Mouse (Mus musculus) right cerebral cortex, postnatal 36 days (tissue): ENCODE data around the gene Cacng2.

Experiments used
- DNase-seq, 2 experiments: peaks; one replicate each; pipeline ENCODE4 v3.0.0; 2022; ENCODE audit warnings: low spot score in 2 of 2, mixed read lengths in 1 of 2

Gene Cacng2

DNA sequence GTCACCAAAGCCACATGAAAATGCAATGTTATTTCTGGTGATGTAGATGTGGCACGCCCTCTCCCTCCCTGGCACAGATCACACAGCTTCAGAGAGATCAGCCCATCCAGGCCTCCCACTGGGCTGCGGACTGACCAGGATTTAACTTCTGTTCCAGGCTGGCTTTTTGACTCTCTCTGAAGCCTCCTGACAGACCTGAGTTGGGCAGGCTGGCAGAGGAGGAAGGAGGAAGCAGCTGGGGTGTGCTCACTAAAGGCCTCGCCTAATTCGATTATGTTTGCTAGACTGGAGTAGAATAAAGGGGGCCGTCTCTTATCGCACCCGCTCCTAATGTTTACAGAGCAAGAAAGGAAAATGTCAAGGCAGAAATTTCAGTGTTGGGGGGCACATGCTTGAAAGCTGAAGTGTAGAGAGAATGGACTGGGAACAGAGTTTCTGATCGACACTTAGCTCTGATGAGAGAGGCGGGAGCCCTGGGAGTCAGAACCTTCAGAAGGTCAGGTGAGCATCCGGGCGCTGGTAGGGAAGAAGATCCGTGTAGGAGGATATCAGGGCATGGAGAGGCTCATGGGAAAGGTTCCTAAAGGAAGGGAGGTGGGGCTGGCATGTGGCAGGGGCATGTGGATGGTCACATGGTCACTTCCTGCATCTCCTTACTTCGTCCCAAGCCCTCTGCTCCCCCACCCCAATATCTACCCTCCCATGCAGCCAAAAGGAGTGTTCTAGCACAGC, 36.8 kb downstream of the Cacng2 start:
- DNase-seq = no peak

DNA sequence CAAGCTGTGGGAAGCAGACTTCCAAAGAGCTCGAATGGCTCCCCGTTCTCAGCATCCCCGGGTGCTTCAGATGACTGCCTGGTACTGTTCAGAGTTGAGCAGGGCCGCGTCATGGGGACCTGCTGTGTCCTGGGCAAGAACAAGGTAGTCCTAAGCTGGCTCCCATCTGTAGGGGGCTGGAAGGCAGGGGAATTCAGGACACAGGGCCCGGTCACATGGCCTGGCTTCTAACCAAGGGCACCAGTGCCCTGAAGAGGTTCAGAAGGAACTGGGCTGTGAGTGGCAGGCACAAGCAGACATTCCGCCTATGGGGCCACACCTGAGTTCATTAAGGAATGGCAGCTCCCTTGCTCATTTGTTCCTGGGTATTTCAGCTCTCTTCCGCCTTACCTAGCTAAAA, 37.7 kb downstream of the Cacng2 start:
- no peak for DNase-seq

DNA sequence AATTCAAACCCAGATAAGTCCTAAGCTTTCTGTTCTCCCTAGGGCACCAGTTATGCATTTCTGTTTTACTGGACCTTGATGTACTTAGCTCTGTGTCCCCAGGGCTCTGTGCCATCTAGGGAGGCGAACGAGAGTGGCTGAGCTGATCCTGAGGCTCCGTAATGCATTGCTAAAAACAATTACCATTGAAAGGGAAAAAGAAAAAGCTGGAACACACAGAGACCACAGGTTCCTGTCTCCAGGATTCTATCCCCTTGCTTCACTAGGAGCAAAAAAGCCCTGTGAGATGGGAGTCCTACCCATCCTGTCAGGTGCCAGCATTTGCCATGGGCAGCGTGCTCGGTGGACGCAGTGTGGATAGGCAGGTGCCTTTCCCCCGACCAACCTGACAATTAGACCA, 38.4 kb downstream of the Cacng2 start:
- DNase-seq = no peak

DNA sequence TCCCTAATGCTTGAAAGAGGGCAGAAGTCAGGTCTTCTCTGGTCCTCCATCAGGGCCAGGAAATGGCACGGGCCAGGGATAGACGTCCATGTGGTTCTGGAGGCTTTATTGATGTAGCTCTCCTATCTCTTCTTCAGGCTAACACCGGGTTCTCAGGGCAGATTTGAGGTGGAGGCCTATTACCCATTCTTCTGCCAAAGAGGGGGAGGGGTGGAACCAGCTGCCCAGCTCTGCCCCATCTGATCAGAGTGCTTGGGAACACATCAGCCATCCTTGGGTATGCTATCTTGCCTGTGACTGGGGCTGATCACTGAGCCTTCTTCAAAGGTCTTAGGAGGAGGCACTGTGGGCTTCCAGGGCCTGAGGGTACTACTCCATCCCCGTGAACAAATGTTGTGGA, 39.5 kb downstream of the Cacng2 start:
- DNase-seq = no peak

DNA sequence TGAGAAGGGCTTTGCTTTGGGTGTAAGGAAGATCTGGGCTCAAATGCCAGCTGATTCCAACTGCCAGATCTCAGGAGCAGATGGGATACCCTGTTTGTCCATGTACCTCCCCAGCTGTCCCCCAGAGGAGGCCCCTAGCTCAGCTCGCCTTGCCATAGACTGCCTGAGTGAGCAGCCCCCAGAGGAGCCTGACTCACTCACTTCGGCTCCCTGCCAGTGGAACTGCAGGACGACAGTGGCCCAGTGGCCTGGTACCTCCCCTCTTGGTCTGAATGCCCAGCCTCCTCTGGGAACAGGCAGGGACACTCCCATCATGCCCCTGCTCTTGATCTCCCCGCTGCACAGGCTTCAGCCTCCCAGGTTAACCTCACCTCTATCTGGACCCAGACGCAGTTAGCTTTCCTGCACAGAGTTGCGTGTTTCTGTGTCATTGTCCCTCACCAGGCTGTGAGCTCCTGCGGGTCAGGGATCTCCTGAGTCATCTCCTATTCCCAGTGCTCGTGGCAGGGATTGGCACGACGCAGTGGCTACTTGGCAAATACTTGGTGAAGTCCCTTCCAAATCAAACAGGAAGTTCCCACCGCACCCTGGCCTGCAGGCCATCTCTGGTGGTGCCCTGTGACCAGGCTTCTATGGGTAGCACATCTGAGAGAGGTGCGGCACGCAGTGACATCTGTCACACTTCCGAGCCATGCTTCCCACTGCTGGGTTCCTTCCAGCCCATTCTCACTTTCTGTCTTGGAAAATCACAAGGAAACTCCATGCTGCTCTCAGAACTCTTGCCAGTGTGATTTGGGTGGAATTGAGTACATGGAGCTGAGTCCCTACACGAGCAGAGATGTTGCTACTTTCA, 40.8 kb downstream of the Cacng2 start:
- DNase-seq = peak in 1 of 2 experiments; percentile 63

DNA sequence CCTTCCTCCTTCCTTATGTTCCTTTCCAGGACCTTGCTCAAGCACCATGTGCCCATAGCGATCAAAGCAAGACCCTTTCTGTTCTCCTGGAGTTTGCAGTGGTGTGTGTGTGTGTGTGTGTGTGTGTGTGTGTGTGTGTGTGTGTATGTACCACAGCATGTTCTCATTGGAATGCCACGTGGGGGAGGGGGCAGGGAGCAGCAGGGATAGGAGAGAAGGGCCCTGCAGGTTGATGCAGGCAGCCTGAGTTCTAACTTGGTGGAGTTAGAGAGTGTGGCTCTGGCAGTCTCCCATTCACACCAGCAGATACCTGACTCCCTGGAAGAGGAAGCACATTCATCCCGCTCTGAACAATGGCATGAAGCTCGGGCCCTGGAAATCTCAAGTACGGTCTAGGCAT, 41.6 kb downstream of the Cacng2 start:
- no peak for DNase-seq

DNA sequence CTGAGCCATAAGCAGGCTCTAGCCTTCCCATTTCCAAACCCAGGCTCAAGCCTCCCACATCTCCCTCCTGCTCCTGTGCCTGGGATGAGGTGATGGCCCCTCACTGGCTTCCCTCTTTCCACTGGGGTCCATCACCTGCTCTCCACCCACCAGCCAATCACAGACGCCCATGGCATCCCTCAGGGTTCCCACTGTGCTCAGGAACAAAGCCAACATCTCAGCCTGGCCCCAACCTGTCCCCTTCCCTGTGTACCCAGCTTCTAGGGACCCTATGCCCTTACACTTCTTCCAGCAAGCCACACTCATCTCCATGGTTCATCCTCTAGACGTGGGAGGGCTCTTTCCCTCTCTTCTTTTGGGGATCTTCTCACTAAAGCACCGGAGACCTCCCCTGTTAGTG, 43.9 kb downstream of the Cacng2 start:
- DNase-seq = no peak

DNA sequence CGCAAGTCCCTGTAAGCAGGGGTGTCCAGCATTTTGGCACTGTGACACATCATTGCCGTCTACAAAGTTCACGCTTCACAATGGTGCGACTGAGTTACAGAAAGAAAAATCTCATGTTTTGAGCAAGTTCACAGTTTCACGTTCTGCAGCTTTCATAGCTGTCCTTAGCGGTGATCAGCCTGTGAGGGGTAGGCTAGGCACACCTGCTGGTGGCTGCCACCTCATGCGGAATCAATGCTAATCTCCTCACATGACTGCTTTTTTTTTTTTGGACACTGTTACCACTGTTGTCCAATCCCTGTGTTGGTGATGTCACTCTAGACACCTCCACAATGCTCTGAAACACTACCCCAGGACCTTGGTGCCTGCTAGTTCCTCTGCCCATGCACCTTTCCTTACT, 46.7 kb downstream of the Cacng2 start:
- DNase-seq = no peak

DNA sequence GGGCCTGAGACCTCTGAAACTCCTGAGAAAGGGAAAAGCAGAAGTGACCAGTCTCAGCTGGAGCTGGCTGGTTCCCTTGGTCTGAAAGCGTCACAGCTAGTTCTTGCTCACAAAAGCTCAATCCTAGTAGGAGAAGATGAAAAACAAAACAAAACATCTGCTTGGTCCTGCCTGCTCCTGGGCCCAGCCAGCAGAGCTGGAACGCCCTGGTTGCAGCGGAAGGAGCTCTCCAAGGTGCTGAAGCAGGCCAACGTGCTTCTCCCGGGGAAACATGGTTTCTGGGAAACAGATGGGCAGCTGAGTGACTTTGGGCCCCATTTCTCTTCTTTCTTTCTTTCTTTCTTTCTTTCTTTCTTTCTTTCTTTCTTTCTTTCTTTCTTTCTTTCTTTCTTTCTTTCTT, 53.4 kb downstream of the Cacng2 start:
- DNase-seq = no peak

DNA sequence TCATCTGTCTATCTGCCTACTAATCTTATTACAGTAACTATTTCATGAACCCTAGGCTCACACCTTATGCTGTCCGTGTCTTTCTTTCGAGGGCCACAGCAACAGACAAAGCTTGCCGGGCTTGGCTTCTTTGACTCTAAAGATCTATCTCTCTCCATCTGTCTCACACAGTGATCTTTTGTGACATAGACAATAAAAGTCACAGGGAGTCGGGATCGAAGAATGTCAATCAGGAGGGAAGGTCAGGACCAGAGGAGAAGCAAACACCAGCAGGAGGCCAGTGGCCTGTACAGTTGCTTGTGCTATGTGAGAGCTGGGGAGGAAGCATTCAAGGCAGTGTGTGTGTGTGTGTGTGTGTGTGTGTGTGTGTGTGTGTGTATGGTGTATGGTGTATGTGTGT, 54.3 kb downstream of the Cacng2 start:
- no peak for DNase-seq

DNA sequence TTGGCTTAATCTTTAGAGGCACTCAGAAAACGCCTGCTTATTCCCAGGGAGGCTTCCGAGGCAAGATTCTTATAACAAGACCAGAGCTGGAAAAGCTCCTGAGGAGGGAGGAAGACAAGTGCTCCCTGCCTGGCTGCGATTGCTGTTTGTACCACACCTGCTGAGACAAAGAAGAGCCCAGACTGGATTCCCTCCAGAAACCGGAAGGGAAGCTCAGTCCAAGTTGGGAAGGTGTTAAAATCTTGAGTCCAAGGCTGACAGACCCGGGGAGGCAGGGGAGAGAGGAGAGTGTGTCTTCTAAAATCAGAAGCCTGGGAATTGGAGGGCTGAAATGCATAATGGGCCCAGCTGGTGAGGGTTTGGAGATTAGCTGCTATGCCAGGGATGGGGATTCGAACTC, 55.5 kb downstream of the Cacng2 start:
- DNase-seq = peak in 1 of 2 experiments; percentile 50

DNA sequence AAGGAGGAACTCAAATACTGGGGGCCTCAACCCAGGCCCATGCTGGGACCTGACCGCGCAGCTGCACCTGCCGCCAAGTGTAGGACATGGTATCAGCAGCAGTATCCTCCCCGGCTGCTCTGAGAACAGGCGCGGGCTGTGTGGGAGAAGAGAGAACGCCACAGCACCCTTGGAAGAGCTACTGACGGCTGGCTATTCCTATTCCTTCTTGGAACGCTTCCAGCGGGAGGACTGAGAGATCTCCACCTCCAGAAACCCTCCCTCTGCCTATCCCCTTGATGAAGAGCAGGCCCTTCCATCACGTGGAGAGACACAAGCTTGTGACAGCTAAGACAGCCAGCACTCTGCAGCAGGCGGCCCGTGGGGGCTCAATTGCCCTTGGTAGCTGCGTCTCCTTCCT, 57.4 kb downstream of the Cacng2 start:
- DNase-seq = peak; percentile 62 to 82

DNA sequence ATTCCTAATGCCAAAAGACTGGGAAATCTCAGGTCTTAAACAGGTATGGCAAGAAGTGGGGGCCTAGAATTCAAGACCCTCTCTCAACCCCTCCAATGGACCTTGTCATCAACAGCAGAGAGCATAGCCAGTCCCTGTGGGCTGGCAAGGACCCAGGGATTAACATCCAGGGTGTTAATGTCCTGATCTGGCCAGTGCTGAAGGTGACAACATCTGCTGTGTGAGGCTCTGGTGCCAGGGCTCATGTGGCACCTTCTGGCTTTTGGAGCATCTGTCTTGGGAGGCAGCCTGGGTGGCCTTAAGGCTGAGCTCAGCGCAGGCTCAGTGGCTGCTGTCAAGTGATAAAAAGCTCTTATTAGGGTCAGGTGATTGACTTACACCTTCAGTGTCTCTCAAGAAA, 62.9 kb downstream of the Cacng2 start:
- no peak for DNase-seq

DNA sequence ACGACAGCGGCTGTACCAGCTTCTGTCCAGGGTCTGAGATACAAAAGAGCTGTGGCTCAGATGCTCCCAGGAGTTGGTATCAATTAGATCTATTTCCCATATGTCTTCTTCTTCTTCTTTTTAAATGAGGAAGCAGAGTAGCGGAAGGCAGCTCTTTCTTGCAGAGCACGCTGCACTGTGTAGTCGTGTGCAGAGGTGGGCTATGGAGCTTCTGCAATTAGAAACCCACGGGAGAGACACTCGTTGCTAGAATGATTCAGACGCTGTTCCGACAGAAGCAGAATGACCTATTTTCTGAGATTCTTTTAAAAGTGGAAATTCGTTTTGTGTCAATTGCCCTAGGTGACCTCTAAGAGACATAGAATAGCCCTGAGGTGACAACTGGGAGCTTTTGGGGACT, 69.1 kb downstream of the Cacng2 start:
- DNase-seq = peak in 1 of 2 experiments; percentile 39

DNA sequence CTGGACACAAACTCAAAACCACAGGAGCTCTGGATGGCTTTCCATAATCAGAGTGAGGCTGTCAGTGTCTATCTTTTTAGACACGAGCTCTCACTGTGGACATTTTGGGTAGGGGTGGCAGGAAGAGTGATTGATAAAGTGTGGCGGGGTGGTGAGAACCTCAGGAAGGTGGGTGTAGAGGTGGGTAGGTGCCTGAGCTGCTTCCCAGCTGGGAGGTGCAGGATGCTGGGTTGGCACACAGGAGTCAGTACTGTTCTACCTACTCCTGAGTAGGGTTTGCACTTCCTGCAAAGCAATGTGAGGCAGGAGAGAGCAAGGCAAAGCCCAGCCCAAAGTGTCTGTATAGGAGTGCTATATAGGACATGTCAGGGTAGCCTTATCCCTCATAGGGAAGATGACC, 69.9 kb downstream of the Cacng2 start:
- DNase-seq = no peak

DNA sequence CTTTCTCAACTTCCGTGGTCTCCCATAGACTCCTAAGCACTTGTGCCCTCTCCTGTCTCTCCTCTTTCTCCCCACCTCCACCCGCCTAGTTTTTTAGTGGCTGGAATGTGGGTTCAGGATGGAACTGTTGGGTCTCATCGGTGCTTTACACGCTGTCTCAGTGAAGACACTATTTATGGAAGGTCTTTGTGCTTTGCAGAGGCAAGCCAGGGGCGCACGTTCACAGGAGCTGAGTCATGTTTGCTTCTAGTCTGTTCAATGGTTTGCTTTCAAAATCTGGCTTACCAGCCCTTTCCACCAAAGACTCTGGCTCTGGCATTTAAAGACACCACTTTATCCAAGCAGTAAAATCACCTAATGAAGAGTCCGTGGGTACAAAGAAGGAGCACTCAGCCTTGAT, 74.0 kb downstream of the Cacng2 start:
- DNase-seq = peak; percentile 41 to 45

DNA sequence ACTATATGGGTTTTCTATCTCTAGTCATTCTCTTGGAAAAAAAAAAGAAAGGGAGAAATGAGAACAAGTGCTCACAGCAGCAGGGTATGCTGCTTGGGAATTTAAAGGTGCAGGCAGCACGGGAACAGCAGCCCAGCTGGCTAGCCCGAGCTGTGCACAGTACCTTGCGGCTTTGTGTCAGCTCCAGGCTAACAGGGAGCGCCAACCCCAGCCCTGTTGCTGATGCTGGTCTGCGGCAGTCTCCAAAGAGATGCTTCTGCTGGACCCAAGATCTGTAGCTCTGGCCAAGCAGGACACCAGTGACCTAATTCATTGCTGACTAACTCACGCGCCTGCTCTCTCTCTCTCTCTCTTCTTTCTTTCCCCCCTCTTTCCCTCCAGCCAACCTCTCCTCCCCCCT, 74.5 kb downstream of the Cacng2 start:
- DNase-seq = no peak

DNA sequence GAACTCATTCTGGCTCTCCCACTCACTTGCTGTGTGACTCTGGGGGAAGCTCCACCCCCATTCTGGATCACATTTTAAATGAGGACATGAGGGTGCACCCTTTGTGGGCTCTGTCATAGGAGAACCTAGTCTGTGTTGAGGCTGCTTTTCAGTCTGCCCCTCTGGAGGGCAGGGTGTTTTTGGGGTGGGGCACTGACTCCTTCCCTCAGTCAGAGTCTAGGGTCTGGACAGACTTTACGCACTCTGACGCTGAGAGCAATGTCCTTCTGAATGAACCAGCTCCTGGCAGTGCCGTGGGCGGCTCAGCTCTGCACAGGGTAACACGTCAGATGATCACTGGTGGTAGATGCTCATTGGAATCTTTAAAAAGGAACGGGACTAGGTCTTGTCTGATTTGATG, 75.0 kb downstream of the Cacng2 start:
- DNase-seq = peak; percentile 59 to 79

DNA sequence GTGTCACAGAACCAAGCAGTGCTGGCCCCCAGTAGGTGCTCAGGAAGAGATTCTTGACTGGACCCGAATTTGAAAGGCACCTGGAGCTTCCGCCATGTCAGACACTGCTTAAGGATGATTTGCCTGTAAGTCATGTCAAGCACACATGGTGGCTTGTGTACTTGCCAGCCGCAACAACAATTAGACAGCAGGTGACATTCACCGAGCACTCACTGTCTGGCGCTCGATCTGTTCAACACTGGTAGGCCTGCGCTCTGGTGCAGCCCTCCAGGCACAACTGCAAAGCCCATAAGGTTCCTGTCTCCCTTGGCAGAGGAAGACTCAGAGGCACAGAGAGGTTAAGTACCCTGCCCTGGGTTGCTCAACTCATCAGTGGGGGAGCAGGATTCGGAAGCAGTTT, 77.1 kb downstream of the Cacng2 start:
- no peak for DNase-seq

DNA sequence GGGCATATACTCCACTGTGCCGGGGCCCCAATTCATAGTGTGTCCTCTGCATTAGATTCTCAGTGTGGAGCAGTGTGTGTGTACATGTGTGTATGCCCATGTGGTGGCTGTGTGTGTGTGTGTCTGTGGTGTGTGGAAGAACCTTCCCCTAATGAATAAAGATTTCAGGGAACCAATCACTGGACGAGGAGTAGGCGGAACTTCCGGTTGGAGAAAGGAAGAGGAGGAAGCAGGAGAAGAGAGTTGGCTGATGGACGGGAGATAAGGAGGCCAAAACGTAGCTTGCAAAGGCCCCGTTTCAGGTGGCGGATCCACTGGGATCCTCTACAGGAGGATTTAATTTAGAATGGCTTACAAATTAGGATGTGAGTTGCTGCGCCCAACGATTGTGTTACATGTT, 82.2 kb downstream of the Cacng2 start:
- DNase-seq = no peak

DNA sequence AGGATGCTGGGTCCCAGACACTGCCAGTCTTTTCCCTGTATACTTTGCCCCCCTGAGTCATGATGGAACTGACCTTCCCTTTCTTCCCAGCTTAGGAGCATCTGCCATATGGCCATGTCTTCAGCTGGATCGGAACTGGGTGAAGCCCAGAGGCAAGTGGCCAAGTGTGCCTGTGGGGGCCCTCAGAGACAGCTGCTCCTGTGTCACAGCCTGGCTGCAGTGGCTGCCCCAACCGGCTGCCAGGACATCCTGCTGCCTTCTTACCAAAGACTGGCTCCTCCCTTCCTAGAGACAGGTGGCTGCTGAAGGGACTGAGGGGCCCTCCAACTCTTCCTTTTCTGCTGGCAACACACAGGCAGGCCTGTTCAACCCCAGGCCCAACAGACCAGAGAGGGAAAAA, 83.2 kb downstream of the Cacng2 start:
- no peak for DNase-seq

DNA sequence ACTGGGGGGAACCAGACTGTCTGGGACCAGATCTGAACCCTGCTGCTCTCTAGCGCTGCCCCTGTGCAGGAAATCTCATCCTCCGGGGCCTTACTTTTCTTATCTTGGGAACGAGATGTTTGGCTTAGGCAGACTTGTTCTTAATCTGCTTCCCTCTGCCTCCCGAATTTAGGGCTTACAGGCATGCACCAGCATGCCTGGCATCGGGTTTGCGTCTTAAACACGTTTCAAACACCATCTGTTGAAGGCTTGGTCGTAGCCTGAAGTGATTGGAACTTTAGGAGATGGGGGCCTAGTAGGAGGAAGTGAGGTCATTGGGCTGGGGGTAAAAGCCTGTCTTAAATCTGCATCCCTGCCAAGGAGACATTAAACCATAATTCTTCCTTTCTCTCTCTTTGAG, 89.9 kb downstream of the Cacng2 start:
- no peak for DNase-seq

DNA sequence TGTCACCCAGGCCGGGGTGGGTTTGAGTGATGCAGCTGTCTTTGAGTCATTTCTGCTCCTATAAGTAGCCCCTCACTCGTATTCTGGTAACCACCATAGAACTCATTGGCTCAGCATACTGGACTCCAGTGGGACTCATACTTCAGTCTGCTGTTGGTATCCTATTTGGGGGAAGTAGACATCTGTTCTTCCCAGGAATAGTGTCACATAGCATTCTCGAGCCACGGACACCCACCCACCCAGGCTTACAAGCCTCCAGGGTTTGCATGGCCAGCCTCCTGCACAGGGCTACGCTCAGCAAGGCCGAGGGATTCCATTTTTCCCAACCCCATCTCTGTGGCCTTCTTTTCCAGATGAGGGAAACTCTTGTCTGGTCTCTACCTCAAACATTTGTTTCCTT, 93.3 kb downstream of the Cacng2 start:
- peak in 1 of 2 experiments; percentile 55 for DNase-seq
